Mouse (Mus musculus) left cerebral cortex, adult 8-10 months (tissue): ENCODE measurements around the gene Naa50. TPM values are rescaled to one million over a fixed set of nuclear protein-coding genes. Genes with fewer than 3 reads are reported as not detected.

ENCODE experiments used
- DNase-seq, 2 experiments: peaks; one replicate each; pipeline ENCODE4 v3.0.0; 2022; ENCODE audit warnings: low spot score in 2 of 2
- total RNA-seq, 4 experiments: library from RNA; stranded (reverse); gene quantifications; 2 replicates each; pipeline ENCODE4 v1.2.4; 2022

The Naa50 gene
- total RNA-seq, 4 experiments from 2014 or later, result 58.8 to 67.1 (median 62.9) TPM

DNA sequence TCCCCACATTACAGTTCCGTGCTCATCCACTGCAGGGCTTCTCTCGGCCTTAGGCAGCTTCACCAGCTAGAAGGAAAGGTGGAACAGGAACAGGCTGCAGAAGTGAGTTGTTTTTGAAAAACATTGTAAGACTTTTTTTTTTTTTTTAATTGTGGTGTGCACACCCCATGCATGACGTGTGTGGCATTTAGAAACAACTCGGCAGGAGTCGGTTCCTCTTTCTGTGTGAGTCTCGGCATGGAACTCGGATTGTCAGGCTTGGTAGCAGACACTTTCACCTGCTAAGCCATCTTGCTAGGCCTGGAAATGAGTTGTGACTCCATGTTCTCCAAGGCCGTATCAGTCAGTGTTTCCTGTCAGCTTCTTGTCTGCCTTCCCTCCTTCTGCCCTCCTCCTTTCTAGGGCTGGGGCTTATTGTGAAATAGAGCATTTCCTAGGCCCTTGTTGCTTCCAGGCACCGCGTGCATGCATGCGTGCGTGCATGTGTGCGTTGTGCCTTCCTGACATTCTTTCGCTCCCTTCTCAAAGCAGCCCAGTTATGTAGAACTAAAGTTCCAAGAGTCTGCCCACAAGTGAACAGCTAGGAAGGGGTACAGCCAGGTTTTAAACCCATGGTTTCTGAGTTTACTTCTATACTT is 59.6 kb downstream of the Naa50 start:
- no peak for DNase-seq

GRCm38 (mm10) chr16:44200146-44200545 is 60.5 kb downstream of the Naa50 start:
- no peak for DNase-seq

DNA sequence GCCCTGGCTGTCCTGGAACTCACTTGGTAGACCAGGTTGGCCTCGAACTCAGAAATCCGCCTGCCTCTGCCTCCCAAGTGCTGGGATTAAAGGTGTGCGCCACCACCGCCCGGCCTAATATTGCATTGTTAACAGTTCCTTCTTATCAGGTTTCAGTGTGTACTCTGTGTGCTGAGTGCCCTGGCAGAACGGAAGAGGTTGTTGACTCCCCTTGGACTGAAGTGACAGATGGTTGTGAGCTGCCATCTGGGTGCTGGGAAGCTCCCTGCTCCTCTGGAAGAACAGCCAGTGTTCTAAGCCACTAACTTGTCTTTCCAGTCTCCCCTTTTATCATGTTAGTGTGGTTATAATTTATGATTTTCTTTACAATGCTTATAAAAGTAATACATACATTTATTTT is 64.7 kb downstream of the Naa50 start:
- DNase-seq, result no peak

DNA sequence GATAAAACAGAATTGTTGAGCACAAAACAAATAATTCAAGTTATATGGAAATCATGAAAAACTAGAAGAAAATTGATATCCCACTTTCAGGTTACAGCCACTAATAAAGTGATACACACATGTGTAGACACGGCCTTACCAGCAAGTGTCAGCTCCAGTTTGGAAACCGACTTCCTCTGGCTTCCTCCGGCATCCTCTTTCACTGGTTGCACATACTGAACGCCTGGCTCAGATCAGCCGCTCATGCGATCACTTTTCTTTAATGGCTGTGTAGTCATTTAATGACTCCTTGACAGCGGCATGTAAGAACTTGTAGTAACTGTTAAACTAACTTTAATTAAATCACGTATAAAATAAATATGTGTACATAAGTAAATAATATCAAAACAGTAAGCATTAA is 66.3 kb downstream of the Naa50 start:
- DNase-seq, result no peak

- no peak for DNase-seq
These were observed 70.8 kb downstream of the Naa50 start for GRCm38 (mm10) chr16:44210156-44211053.

GRCm38 (mm10) chr16:44211054-44211414 is 71.4 kb downstream of the Naa50 start:
- no peak for DNase-seq

- no peak for DNase-seq
These were observed 73.1 kb downstream of the Naa50 start for GRCm38 (mm10) chr16:44212703-44213102.

Other genes starting within 250 kb of the Naa50 start
- 10 to 100 TPM; 33.7 to 37.4 (median 35.8) TPM for gene Qtrt2, start 213.0 kb upstream of the Naa50 start, total RNA-seq
- 10 to 100 TPM; 23.8 to 26.2 (median 25.3) TPM for gene Zdhhc23, start 160.0 kb upstream of the Naa50 start, total RNA-seq
- 1 to 10 TPM; 1.3 to 2.2 (median 1.6) TPM for gene Gramd1c, start 76.5 kb upstream of the Naa50 start, total RNA-seq
- gene Atp6v1a, start 125 bp upstream of the Naa50 start, total RNA-seq, result 100 to 1,000 TPM; 461 to 516 (median 474) TPM
- gene Usf3, start 33.4 kb downstream of the Naa50 start, total RNA-seq, result 10 to 100 TPM; 31.2 to 37.7 (median 33.9) TPM
- gene Sidt1, start 193.4 kb downstream of the Naa50 start, total RNA-seq, result 10 to 100 TPM; 30.7 to 36.5 (median 32.2) TPM
- 10 to 100 TPM; 16.4 to 20.2 (median 18.3) TPM for gene Spice1, start 207.3 kb downstream of the Naa50 start, total RNA-seq